Mouse (Mus musculus): Measurements from ENCODE around the gene Gsap. TPM values are rescaled to one million over a fixed set of nuclear protein-coding genes. Genes with fewer than 3 reads are reported as not detected.

Gene Gsap
- polyA plus RNA-seq, 1 experiment from 2014 or later = 5.0 TPM

- Histone ChIP-seq H3K9me3 (replicated peaks) (no peaks in the 10 kb centered on the region), H3K36me3 (ENCODE audit: poor library complexity, severe bottlenecking) (no peaks in the 10 kb centered on the region), H3K27me3 (no peaks in the 10 kb centered on the region), H3K27ac (no peak overlapping the region), H3K9ac (no peak overlapping the region), H3K4me3 (no peak overlapping the region), H3K4me1 (no peaks in the 10 kb centered on the region), H3K4me2 (no peak overlapping the region)
- no peak for ATAC-seq
- WGBS = 92% methylated on average over 7 of the region's 7 CpGs
These were observed 162.3 kb downstream of the Gsap start for GRCm38 (mm10) chr5:21348366-21348765.

GRCm38 (mm10) chr5:21351678-21352077, 165.6 kb downstream of the Gsap start:
- Histone ChIP-seq H3K9me3 (replicated peaks) (no peaks in the 10 kb centered on the region), H3K27me3 (no peaks in the 10 kb centered on the region), H3K4me3 (no peak overlapping the region), H3K36me3 (ENCODE audit: poor library complexity, severe bottlenecking) (no peaks in the 10 kb centered on the region), H3K9ac (no peak overlapping the region), H3K4me2 (no peak overlapping the region), H3K27ac (no peak overlapping the region), H3K4me1 (peaks cover 4% of the 10 kb centered on the region; the same call in 1 of the 2 replicates)
- no peak for ATAC-seq

- Histone ChIP-seq H3K27ac (no peak overlapping the region), H3K27me3 (no peaks in the 10 kb centered on the region), H3K9ac (no peak overlapping the region), H3K4me2 (no peak overlapping the region), H3K4me3 (no peak overlapping the region), H3K36me3 (ENCODE audit: poor library complexity, severe bottlenecking) (no peaks in the 10 kb centered on the region), H3K9me3 (replicated peaks) (no peaks in the 10 kb centered on the region), H3K4me1 (peaks cover 4% of the 10 kb centered on the region; the same call in 1 of the 2 replicates)
- 83% methylated on average over 3 of the region's 3 CpGs for WGBS
- no peak for ATAC-seq
These were observed 172.6 kb downstream of the Gsap start for GRCm38 (mm10) chr5:21358648-21359047.

- Histone ChIP-seq H3K9ac (no peak overlapping the region), H3K27ac (no peak overlapping the region), H3K36me3 (ENCODE audit: poor library complexity, severe bottlenecking) (no peaks in the 10 kb centered on the region), H3K27me3 (no peaks in the 10 kb centered on the region), H3K4me2 (no peak overlapping the region), H3K4me3 (no peak overlapping the region), H3K4me1 (no peaks in the 10 kb centered on the region), H3K9me3 (replicated peaks) (no peaks in the 10 kb centered on the region)
- ATAC-seq = no peak
- 90% methylated on average over 3 of the region's 3 CpGs for WGBS
These were observed 177.3 kb downstream of the Gsap start for GRCm38 (mm10) chr5:21363343-21363742.

Other genes with a start within 250 kb of the Gsap start
- 5.8 and 6.3 TPM in 2 replicates for gene Rsbn1l, start 229.9 kb upstream of the Gsap start, polyA plus RNA-seq (2015; fragmentation: Nextera tagmentation; extraction: Ambion mirVana)
- 30.1 and 31.1 TPM in 2 replicates for gene Ptpn12, start 130.3 kb upstream of the Gsap start, polyA plus RNA-seq (2015; fragmentation: Nextera tagmentation; extraction: Ambion mirVana)
- 0.89 and 1.3 TPM in 2 replicates for gene Fgl2, start 186.4 kb downstream of the Gsap start, polyA plus RNA-seq (2015; fragmentation: Nextera tagmentation; extraction: Ambion mirVana)
- 0.50 and 1.00 TPM in 2 replicates for gene Ccdc146, start 238.4 kb downstream of the Gsap start, polyA plus RNA-seq (2015; fragmentation: Nextera tagmentation; extraction: Ambion mirVana)
- gene Fam185a, start 238.7 kb downstream of the Gsap start, polyA plus RNA-seq (2015; fragmentation: Nextera tagmentation; extraction: Ambion mirVana) = 3.8 and 4.4 TPM in 2 replicates

Data from forebrain, embryonic 13.5 days (tissue).